Mouse (Mus musculus): ENCODE measurements at regions not wholly inside any gene's neighbourhood (a gene's known extent, or its start where the extent isn't known, plus 50 kb on each side); places are given as distances from the start of the nearest gene placed in this dataset.

DNA sequence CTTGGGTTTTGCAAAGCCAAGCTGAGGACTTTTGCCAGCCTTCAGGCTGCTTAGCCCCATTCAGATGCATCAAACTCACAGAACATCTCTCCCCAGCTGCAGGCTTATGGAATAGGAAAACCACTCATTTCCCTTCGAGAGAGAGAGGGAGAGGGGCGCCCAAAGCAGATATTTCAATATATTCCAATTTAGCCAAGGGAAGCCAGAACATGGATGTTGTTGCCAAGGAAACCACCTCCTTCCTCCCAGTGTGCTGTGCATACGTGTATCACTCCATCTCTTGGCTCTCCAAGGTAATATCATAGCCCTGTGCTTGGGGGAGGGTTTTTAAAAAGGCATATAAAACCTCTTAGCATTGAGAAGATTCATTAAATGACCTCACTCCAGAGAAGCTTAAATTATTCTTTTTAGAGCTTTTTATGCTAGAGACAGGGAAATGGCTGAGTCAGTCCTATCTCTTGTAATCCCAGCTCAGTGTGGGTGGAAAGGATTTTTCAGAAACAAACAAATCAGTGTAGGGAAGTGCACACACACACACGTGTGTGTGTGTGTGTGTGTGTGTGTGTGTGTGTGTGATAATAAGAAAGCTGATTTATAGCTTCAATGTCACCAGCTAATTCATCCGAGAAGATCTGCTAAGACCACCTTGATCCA is 245.1 kb downstream of the Rps24 start:
- 70% methylated on average over 5 of the region's 5 CpGs for WGBS
- H3K4me3 ChIP-seq (ENCODE audit: low read depth, low read length), result no peak overlapping the region
- no peaks in the 10 kb centered on the region for H3K9me3 ChIP-seq (ENCODE audit: control insufficient read depth, low read length)
- DNase-seq (ENCODE audit: low spot score) (no peak), ATAC-seq (replicated peaks; ENCODE audit: low FRiP score) (no peak)
- no peak overlapping the region for H3K4me2 ChIP-seq
- no peaks in the 10 kb centered on the region for H3K4me1 ChIP-seq (replicated peaks; ENCODE audit: control insufficient read depth, insufficient read depth, low read length)
- no peaks in the 10 kb centered on the region for H3K36me3 ChIP-seq (ENCODE audit: control insufficient read depth, insufficient read depth, low read length)
- no peak overlapping the region for H3K9ac ChIP-seq (ENCODE audit: low read depth, low read length)
- H3K27ac ChIP-seq (ENCODE audit: low read depth, low read length), result no peak overlapping the region
- H3K27me3 ChIP-seq (replicated peaks; ENCODE audit: control insufficient read depth, insufficient read depth, low read length), result no peaks in the 10 kb centered on the region

DNA sequence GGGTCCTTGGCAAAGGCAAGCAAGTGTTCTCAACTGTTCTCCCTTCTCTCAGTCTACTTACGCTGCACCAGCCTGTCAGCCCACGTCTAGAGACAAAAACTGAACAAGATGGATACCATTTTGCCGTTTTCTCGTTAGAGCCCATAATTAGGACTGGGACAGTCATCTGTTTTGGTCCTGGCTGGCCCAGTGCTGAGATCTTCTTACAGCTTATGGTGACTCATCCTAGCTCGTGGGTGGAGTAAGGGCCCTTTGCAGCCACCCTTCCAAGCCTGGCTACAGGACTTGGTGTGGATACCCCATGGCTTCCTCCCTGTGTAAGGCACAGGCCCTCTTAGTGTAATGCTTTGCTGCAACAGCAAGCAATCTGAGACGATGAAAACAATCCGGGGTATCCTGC is 246.4 kb downstream of the Rps24 start:
- Histone ChIP-seq H3K9me3 (ENCODE audit: control insufficient read depth, low read length) (no peaks in the 10 kb centered on the region), H3K4me1 (replicated peaks; ENCODE audit: control insufficient read depth, insufficient read depth, low read length) (no peaks in the 10 kb centered on the region), H3K9ac (ENCODE audit: low read depth, low read length) (no peak overlapping the region), H3K36me3 (ENCODE audit: control insufficient read depth, insufficient read depth, low read length) (no peaks in the 10 kb centered on the region), H3K27ac (ENCODE audit: low read depth, low read length) (no peak overlapping the region), H3K4me2 (no peak overlapping the region), H3K4me3 (ENCODE audit: low read depth, low read length) (no peak overlapping the region), H3K27me3 (replicated peaks; ENCODE audit: control insufficient read depth, insufficient read depth, low read length) (no peaks in the 10 kb centered on the region)
- DNase-seq (ENCODE audit: low spot score) (no peak), ATAC-seq (replicated peaks; ENCODE audit: low FRiP score) (no peak)
- 75% methylated on average over 7 of the region's 7 CpGs for WGBS

DNA sequence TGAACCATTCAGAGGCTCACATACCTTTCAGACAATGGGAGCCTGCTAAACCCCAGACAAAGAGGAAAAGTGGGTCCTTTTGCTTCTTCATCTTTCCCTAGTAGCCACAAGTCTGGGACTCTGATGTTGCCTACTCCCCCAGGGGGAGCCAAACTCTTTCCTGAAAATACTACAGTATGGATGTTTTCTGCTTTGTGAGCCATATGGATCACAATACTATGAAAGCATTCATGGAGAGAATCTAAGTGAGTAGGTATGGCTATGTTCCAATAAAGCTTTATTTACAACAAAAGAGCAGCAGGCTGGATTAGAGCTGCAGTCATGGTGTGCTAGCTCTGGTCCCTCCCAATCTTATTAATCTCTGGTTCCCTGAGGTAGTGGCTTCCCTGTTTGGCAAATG is 251.9 kb downstream of the Rps24 start:
- Histone ChIP-seq H3K36me3 (ENCODE audit: control insufficient read depth, insufficient read depth, low read length) (no peaks in the 10 kb centered on the region), H3K9ac (ENCODE audit: low read depth, low read length) (no peak overlapping the region), H3K27ac (ENCODE audit: low read depth, low read length) (no peak overlapping the region), H3K4me1 (replicated peaks; ENCODE audit: control insufficient read depth, insufficient read depth, low read length) (no peaks in the 10 kb centered on the region), H3K4me3 (ENCODE audit: low read depth, low read length) (no peak overlapping the region), H3K4me2 (no peak overlapping the region), H3K9me3 (ENCODE audit: control insufficient read depth, low read length) (no peaks in the 10 kb centered on the region), H3K27me3 (replicated peaks; ENCODE audit: control insufficient read depth, insufficient read depth, low read length) (no peaks in the 10 kb centered on the region)
- DNase-seq (ENCODE audit: low spot score) (no peak), ATAC-seq (replicated peaks; ENCODE audit: low FRiP score) (no peak)

DNA sequence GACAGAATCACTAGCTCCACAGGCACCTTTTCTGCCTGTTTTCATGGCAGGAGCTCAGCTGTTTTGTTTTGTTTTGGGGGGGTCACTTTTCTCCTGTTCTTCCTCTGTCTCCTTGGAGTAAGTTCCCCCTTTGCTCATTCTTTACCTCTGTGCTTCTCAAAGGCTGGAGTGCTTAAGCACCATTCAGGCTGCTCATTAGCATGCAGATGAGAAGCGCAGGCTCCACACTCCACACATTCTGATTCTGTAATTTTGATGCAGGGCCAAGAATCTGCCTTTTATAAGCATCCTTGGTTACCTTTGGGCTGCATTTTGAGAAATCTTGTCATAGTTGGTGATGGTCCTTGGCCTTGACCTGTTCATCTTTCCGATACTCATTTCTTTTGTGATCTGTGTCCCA is 257.5 kb downstream of the Rps24 start:
- WGBS, result 77% methylated on average over 2 of the region's 2 CpGs
- H3K4me1 ChIP-seq (replicated peaks; ENCODE audit: control insufficient read depth, insufficient read depth, low read length), result no peaks in the 10 kb centered on the region

DNA sequence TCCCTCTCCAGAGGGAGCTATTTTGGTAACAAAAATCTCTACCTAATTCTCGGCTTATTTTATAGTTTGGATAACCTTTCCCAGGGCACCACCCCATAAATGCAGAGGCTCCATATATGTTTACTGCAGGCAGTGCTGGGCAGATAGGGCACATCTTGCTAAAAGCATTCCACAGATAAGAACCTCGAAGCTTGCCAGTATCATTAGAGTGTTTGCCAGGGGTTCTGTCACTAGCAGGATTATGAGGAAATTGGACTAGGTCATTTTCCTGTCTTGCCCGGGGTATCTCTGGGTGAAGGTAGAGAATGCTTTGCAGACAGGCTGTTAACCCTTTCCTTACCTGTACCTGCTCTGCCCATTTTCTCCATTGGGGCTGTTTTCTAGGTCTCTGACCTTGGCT is 258.8 kb downstream of the Rps24 start:
- no peak for DNase-seq (ENCODE audit: low spot score)
- H3K4me2 ChIP-seq, result no peak overlapping the region
- H3K4me1 ChIP-seq (replicated peaks; ENCODE audit: control insufficient read depth, insufficient read depth, low read length), result no peaks in the 10 kb centered on the region
- no peaks in the 10 kb centered on the region for H3K36me3 ChIP-seq (ENCODE audit: control insufficient read depth, insufficient read depth, low read length)
- no peak for ATAC-seq (replicated peaks; ENCODE audit: low FRiP score)
- no peaks in the 10 kb centered on the region for H3K9me3 ChIP-seq (ENCODE audit: control insufficient read depth, low read length)
- H3K27ac ChIP-seq (ENCODE audit: low read depth, low read length), result no peak overlapping the region
- H3K4me3 ChIP-seq (ENCODE audit: low read depth, low read length), result no peak overlapping the region
- WGBS, result 6% methylated on average over 3 of the region's 3 CpGs
- H3K9ac ChIP-seq (ENCODE audit: low read depth, low read length), result no peak overlapping the region
- H3K27me3 ChIP-seq (replicated peaks; ENCODE audit: control insufficient read depth, insufficient read depth, low read length), result no peaks in the 10 kb centered on the region

More for the DNA sequence above, 257.5 kb downstream of the Rps24 start:
- Histone ChIP-seq H3K9me3 (ENCODE audit: control insufficient read depth, low read length) (no peaks in the 10 kb centered on the region), H3K4me2 (no peak overlapping the region), H3K27ac (ENCODE audit: low read depth, low read length) (no peak overlapping the region), H3K4me3 (ENCODE audit: low read depth, low read length) (no peak overlapping the region), H3K36me3 (ENCODE audit: control insufficient read depth, insufficient read depth, low read length) (no peaks in the 10 kb centered on the region), H3K9ac (ENCODE audit: low read depth, low read length) (no peak overlapping the region), H3K27me3 (replicated peaks; ENCODE audit: control insufficient read depth, insufficient read depth, low read length) (no peaks in the 10 kb centered on the region)
- ATAC-seq (replicated peaks; ENCODE audit: low FRiP score), result no peak
- DNase-seq (ENCODE audit: low spot score), result no peak

DNA sequence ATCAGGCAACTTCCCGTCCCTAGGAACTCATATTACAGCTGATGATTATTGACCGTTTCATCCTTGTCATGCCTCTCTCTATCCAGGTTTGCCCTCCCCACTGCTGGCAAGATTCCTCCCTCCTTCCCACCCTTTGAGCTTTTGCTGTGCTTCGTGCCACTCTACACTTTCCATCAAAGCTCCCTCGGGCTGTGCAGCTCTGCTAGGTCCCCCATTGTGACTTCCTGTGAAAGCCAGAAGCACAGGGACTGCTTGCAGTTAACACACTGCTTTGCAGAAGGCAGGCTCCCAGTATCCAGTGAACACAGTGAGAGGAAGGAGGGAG is 260.5 kb downstream of the Rps24 start:
- Histone ChIP-seq H3K4me2 (no peak overlapping the region), H3K27ac (ENCODE audit: low read depth, low read length) (peak overlapping the region; percentile 29; the same call in 1 of the 2 replicates), H3K4me1 (replicated peaks; ENCODE audit: control insufficient read depth, insufficient read depth, low read length) (no peaks in the 10 kb centered on the region), H3K9me3 (ENCODE audit: control insufficient read depth, low read length) (no peaks in the 10 kb centered on the region), H3K36me3 (ENCODE audit: control insufficient read depth, insufficient read depth, low read length) (no peaks in the 10 kb centered on the region), H3K4me3 (ENCODE audit: low read depth, low read length) (no peak overlapping the region), H3K9ac (ENCODE audit: low read depth, low read length) (no peak overlapping the region), H3K27me3 (replicated peaks; ENCODE audit: control insufficient read depth, insufficient read depth, low read length) (no peaks in the 10 kb centered on the region)
- no peak for ATAC-seq (replicated peaks; ENCODE audit: low FRiP score)
- 42% methylated on average over 4 of the region's 4 CpGs for WGBS
- DNase-seq (ENCODE audit: low spot score), result no peak

DNA sequence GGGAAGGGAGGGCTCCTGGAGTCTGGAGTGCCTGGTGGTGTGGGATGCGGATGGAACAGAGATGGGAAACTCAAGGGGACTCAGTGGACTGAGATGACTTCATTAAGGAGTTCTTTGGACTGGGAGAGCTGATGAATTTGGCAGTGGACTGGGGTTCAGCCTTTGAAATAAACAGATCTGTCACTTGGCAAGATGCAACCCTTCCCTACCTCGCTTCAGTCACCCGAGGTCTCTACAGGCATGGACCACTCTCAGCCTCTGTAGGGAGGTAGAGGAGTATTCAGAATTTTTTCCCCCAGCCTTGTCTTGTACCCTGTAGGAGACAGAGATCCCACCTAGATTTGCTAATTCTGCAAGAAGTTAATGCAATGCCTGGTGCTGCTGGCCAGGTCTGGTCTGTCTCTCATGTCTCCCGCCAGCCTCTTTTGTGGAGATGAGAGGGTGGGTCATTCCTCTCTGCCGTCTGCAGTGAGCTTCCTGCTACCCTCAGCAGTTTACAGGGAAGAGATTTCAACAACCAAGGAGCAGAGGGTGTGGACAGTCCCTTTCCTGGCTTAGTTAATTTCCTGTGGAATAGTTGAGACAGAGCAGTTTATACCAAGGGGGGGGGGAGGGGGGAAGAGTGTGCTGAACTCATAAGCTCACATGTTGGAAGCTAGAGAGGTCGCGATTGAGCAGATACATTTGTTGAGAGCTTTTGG is 261.0 kb downstream of the Rps24 start:
- no peak overlapping the region for H3K9ac ChIP-seq (ENCODE audit: low read depth, low read length)
- ATAC-seq (replicated peaks; ENCODE audit: low FRiP score) (no peak; the same call in 1 of the 2 replicates), DNase-seq (ENCODE audit: low spot score) (no peak)
- no peaks in the 10 kb centered on the region for H3K4me1 ChIP-seq (replicated peaks; ENCODE audit: control insufficient read depth, insufficient read depth, low read length)
- H3K36me3 ChIP-seq (ENCODE audit: control insufficient read depth, insufficient read depth, low read length), result no peaks in the 10 kb centered on the region
- WGBS, result 40% methylated on average over 7 of the region's 7 CpGs
- H3K4me3 ChIP-seq (ENCODE audit: low read depth, low read length), result no peak overlapping the region
- peak overlapping the region; percentile 29; the same call in 1 of the 2 replicates for H3K27ac ChIP-seq (ENCODE audit: low read depth, low read length)
- H3K27me3 ChIP-seq (replicated peaks; ENCODE audit: control insufficient read depth, insufficient read depth, low read length), result no peaks in the 10 kb centered on the region
- H3K9me3 ChIP-seq (ENCODE audit: control insufficient read depth, low read length), result no peaks in the 10 kb centered on the region
- no peak overlapping the region for H3K4me2 ChIP-seq

DNA sequence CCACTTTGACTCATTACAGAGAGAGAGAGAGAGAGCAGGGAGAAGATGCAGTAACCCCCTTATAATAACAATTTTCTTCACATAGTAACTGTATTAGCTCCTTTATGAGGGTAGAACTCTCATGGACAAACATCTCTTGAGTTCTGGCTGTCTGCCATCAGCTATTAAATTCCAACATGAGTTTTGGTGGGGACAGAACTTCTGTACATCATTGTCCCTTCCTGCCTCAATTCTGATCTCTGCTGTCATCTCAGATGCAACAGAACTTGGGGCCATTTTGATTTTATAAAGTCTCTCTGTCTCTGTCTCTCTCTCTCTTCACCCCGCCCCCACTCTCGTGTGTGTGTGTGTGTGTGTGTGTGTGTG is 261.6 kb downstream of the Rps24 start:
- H3K4me3 ChIP-seq (ENCODE audit: low read depth, low read length), result no peak overlapping the region
- DNase-seq (ENCODE audit: low spot score), result no peak
- no peak for ATAC-seq (replicated peaks; ENCODE audit: low FRiP score)
- no peaks in the 10 kb centered on the region for H3K36me3 ChIP-seq (ENCODE audit: control insufficient read depth, insufficient read depth, low read length)
- no peak overlapping the region for H3K27ac ChIP-seq (ENCODE audit: low read depth, low read length)
- no peak overlapping the region for H3K4me2 ChIP-seq
- no peaks in the 10 kb centered on the region for H3K9me3 ChIP-seq (ENCODE audit: control insufficient read depth, low read length)
- H3K27me3 ChIP-seq (replicated peaks; ENCODE audit: control insufficient read depth, insufficient read depth, low read length), result no peaks in the 10 kb centered on the region
- WGBS, result 85% methylated on average over 2 of the region's 2 CpGs
- H3K4me1 ChIP-seq (replicated peaks; ENCODE audit: control insufficient read depth, insufficient read depth, low read length), result no peaks in the 10 kb centered on the region
- no peak overlapping the region for H3K9ac ChIP-seq (ENCODE audit: low read depth, low read length)

DNA sequence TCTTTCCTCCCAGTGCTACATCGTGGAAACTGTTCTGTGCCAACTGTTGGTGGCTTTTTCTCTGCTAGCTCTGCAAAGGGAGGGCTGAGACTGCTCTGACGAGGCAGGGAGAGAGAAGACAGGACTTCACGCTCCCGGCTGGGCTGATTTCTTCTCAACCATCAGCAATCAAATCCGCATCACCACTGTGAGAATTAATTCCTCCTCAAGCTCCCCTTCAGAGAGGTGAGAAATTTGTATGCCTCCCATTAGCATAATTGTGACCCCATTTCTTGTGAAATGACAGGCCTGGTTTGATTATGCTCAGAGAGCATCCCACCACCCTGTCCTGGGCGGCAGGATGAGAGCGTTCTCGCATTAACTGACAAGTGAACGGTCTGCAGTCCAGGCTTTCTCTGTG is 262.4 kb downstream of the Rps24 start:
- DNase-seq (ENCODE audit: low spot score), result no peak
- Histone ChIP-seq H3K27ac (ENCODE audit: low read depth, low read length) (no peak overlapping the region), H3K4me1 (replicated peaks; ENCODE audit: control insufficient read depth, insufficient read depth, low read length) (no peaks in the 10 kb centered on the region), H3K4me2 (no peak overlapping the region), H3K27me3 (replicated peaks; ENCODE audit: control insufficient read depth, insufficient read depth, low read length) (no peaks in the 10 kb centered on the region), H3K9me3 (ENCODE audit: control insufficient read depth, low read length) (no peaks in the 10 kb centered on the region), H3K4me3 (ENCODE audit: low read depth, low read length) (no peak overlapping the region), H3K9ac (ENCODE audit: low read depth, low read length) (no peak overlapping the region), H3K36me3 (ENCODE audit: control insufficient read depth, insufficient read depth, low read length) (no peaks in the 10 kb centered on the region)
- no peak for ATAC-seq (replicated peaks; ENCODE audit: low FRiP score)
- 72% methylated on average over 9 of the region's 9 CpGs for WGBS

Data from liver, embryonic 11.5 days (tissue).